Mouse (Mus musculus): ENCODE measurements at regions not wholly inside any gene's neighbourhood (a gene's known extent, or its start where the extent isn't known, plus 50 kb on each side); places are given as distances from the start of the nearest gene placed in this dataset.
A peak's percentile ranks its signal among the peaks of the same experiment; 100 is the strongest.

DNA sequence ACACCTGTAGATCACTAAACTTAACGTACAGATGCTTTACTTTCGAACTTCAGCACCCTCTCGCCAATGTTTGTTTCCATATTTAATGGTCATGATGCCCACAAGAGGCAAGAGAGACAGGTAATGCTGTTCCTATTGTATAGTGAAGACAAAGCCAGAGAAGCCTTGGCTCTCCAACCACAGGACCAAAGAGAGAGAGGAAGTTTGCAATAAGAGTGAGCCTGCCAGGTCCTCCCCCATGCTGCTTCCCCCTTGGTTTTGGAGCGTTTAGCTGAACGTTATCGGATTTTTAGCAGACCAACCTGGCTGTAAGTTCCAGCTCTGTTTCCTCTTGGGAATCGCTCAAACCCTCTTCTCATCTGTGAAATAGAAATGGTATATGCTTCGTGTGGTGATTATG, 150.1 kb upstream of the Bmper start:
- H3K9ac ChIP-seq (replicated peaks), result no peak overlapping the region
- 0 out of 2 replicates have a peak, but pooled peaks cover 4% of the 10 kb centered on the region for H3K4me1 ChIP-seq (replicated peaks)
- no peaks in the 10 kb centered on the region for H3K36me3 ChIP-seq
- ATAC-seq, result no peak
- H3K9me3 ChIP-seq, result no peaks in the 10 kb centered on the region
- H3K4me3 ChIP-seq (replicated peaks), result no peak overlapping the region
- H3K27me3 ChIP-seq, result peaks cover 14% of the 10 kb centered on the region
- WGBS, result 89% methylated on average over 8 of the region's 8 CpGs
- H3K4me2 ChIP-seq (replicated peaks), result no peak overlapping the region
- H3K27ac ChIP-seq, result no peak overlapping the region

- peak; percentile 95 for ATAC-seq
- WGBS, result 8% methylated on average over 17 of the region's 17 CpGs
- H3K9ac ChIP-seq (replicated peaks), result no peak overlapping the region; the same call in 1 of the 2 replicates
- peak overlapping the region; percentile 79 for H3K27ac ChIP-seq
- no peaks in the 10 kb centered on the region for H3K36me3 ChIP-seq
- no peak overlapping the region for H3K4me3 ChIP-seq (replicated peaks)
- peaks cover 14% of the 10 kb centered on the region for H3K4me1 ChIP-seq (replicated peaks)
- H3K9me3 ChIP-seq, result no peaks in the 10 kb centered on the region
- no peaks in the 10 kb centered on the region; the same call in 1 of the 2 replicates for H3K27me3 ChIP-seq
- peak overlapping the region; percentile 42 for H3K4me2 ChIP-seq (replicated peaks)
Measured at GRCm38 (mm10) chr9:23083562-23083961, 139.3 kb upstream of the Bmper start.

GRCm38 (mm10) chr9:23089339-23089738, 133.5 kb upstream of the Bmper start:
- H3K9me3 ChIP-seq, result no peaks in the 10 kb centered on the region
- H3K9ac ChIP-seq (replicated peaks), result no peak overlapping the region
- ATAC-seq, result no peak
- H3K4me3 ChIP-seq (replicated peaks), result no peak overlapping the region
- no peaks in the 10 kb centered on the region for H3K36me3 ChIP-seq
- H3K4me1 ChIP-seq (replicated peaks), result no peaks in the 10 kb centered on the region; the same call in 1 of the 2 replicates
- WGBS, result 82% methylated on average over 2 of the region's 2 CpGs
- no peak overlapping the region for H3K27ac ChIP-seq
- no peak overlapping the region for H3K4me2 ChIP-seq (replicated peaks)
- H3K27me3 ChIP-seq, result no peaks in the 10 kb centered on the region

- Histone ChIP-seq H3K27me3 (peaks cover 2% of the 10 kb centered on the region; the same call in 1 of the 2 replicates), H3K27ac (no peak overlapping the region), H3K9me3 (no peaks in the 10 kb centered on the region), H3K4me2 (replicated peaks) (no peak overlapping the region), H3K36me3 (no peaks in the 10 kb centered on the region), H3K4me1 (replicated peaks) (no peaks in the 10 kb centered on the region), H3K9ac (replicated peaks) (no peak overlapping the region), H3K4me3 (replicated peaks) (no peak overlapping the region)
- ATAC-seq, result no peak
- WGBS, result 81% methylated on average over 11 of the region's 11 CpGs
Measured at GRCm38 (mm10) chr9:23097134-23097789, 125.6 kb upstream of the Bmper start.

DNA sequence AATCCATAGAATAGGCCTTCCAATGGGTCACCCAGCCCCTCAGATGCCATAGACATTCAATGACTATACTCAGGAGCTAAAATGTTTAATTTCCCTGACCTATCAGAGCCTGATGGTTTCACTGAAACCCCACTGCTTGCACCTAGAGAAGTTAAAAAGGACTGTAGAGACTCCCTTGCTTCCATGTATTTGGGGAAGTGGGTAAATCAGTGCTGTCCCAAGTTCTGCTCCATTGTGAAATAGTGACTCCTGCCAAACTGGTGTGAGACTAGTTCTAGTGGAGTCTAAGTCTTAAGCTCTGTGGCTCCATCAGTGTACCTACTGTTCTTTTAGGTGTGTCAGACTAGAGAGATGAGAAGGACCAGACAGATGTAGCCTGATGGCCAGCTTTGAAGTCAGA, 121.3 kb upstream of the Bmper start:
- H3K27ac ChIP-seq, result no peak overlapping the region
- no peak overlapping the region for H3K4me3 ChIP-seq (replicated peaks)
- H3K9ac ChIP-seq (replicated peaks), result no peak overlapping the region
- H3K4me1 ChIP-seq (replicated peaks), result no peaks in the 10 kb centered on the region
- no peak for ATAC-seq
- H3K4me2 ChIP-seq (replicated peaks), result no peak overlapping the region
- no peaks in the 10 kb centered on the region for H3K36me3 ChIP-seq
- H3K9me3 ChIP-seq, result no peaks in the 10 kb centered on the region
- peaks cover 2% of the 10 kb centered on the region; the same call in 1 of the 2 replicates for H3K27me3 ChIP-seq

- H3K4me3 ChIP-seq (replicated peaks), result no peak overlapping the region
- H3K4me2 ChIP-seq (replicated peaks), result no peak overlapping the region
- H3K27me3 ChIP-seq, result no peaks in the 10 kb centered on the region
- no peaks in the 10 kb centered on the region for H3K4me1 ChIP-seq (replicated peaks)
- peak; percentile 53; the same call in 1 of the 2 replicates for ATAC-seq
- no peak overlapping the region for H3K27ac ChIP-seq
- no peaks in the 10 kb centered on the region for H3K36me3 ChIP-seq
- H3K9me3 ChIP-seq, result no peaks in the 10 kb centered on the region
- H3K9ac ChIP-seq (replicated peaks), result no peak overlapping the region
- 79% methylated on average over 9 of the region's 9 CpGs for WGBS
Measured at GRCm38 (mm10) chr9:23101990-23102796, 120.7 kb upstream of the Bmper start.

GRCm38 (mm10) chr9:23111500-23111899, 111.4 kb upstream of the Bmper start:
- Histone ChIP-seq H3K27me3 (no peaks in the 10 kb centered on the region), H3K4me1 (replicated peaks) (no peaks in the 10 kb centered on the region), H3K4me2 (replicated peaks) (no peak overlapping the region), H3K9me3 (no peaks in the 10 kb centered on the region), H3K36me3 (no peaks in the 10 kb centered on the region), H3K27ac (no peak overlapping the region), H3K4me3 (replicated peaks) (no peak overlapping the region), H3K9ac (replicated peaks) (no peak overlapping the region)
- no peak for ATAC-seq
- WGBS, result 76% methylated on average over 6 of the region's 6 CpGs

DNA sequence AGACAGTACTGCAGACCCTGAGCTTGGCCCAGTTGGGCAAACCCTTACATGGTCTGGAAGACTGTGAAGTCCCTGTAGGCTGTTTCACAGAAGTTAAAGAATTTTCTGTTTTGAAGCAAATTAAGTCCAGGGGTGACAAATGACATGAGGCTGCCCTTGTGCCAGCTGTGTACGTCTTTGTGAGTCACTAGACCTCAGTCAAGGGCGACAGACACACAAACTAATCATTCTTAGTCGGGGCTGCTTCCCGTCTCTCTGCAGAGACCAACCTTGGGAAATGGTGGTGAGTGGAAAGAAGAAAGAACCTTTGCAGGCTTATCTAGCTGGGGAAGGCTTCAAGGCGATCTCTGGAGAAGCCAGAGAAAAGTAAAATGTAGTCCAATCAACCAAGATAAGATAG, 107.8 kb upstream of the Bmper start:
- ATAC-seq, result no peak
- 83% methylated on average over 5 of the region's 5 CpGs for WGBS
- Histone ChIP-seq H3K4me2 (replicated peaks) (no peak overlapping the region), H3K4me1 (replicated peaks) (no peaks in the 10 kb centered on the region), H3K4me3 (replicated peaks) (no peak overlapping the region), H3K9ac (replicated peaks) (no peak overlapping the region), H3K27me3 (no peaks in the 10 kb centered on the region), H3K27ac (no peak overlapping the region), H3K9me3 (no peaks in the 10 kb centered on the region), H3K36me3 (no peaks in the 10 kb centered on the region)

DNA sequence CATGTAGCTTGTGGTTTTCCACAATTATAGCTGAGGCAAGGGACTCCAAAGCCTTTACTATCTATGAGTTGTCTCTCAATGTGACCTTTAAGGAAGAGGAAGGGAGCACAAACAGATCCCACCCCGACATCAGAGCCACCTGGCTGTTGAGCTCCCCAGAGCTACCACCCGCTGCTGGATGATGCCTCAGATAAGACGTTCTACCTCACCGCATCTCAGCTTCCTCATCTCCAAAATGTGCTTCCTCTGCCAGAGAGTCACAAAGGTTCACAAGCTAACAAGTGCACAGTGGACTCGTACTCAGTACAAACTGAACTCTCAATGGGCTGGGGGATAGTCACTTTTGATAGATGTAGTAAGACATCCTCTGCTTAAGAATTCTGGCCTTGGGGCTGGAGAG, 107.3 kb upstream of the Bmper start:
- H3K27me3 ChIP-seq, result no peaks in the 10 kb centered on the region
- H3K9me3 ChIP-seq, result no peaks in the 10 kb centered on the region
- no peak overlapping the region for H3K4me2 ChIP-seq (replicated peaks)
- no peak overlapping the region for H3K4me3 ChIP-seq (replicated peaks)
- no peak for ATAC-seq
- 87% methylated on average over 5 of the region's 5 CpGs for whole genome bisulfite sequencing
- no peak overlapping the region for H3K27ac ChIP-seq
- H3K4me1 ChIP-seq (replicated peaks), result no peaks in the 10 kb centered on the region
- no peaks in the 10 kb centered on the region for H3K36me3 ChIP-seq
- H3K9ac ChIP-seq (replicated peaks), result no peak overlapping the region

DNA sequence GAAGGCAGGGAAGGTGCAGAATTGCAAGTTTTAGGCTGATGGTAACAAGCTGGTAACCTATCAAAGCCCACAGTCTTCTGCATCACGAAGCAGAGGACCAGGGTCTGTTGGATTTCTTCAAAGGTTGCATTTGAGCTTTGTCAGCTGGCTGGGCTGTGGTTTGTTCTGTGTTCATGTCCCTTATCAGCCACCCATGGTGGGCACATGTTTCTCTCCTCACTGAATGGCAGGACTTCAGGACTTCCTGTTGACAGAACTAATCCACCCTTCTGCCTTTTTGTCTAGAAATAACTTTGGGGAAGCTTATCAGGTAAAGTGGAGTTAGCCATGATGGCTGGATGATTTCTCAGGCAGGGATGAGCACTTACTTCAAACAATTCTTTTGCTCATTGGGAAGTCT, 106.6 kb upstream of the Bmper start:
- H3K27ac ChIP-seq, result no peak overlapping the region
- no peak overlapping the region for H3K4me3 ChIP-seq (replicated peaks)
- no peak overlapping the region for H3K9ac ChIP-seq (replicated peaks)
- H3K4me1 ChIP-seq (replicated peaks), result no peaks in the 10 kb centered on the region
- ATAC-seq, result no peak
- H3K4me2 ChIP-seq (replicated peaks), result no peak overlapping the region
- no peaks in the 10 kb centered on the region for H3K27me3 ChIP-seq
- H3K9me3 ChIP-seq, result no peaks in the 10 kb centered on the region
- H3K36me3 ChIP-seq, result no peaks in the 10 kb centered on the region
- WGBS, result 81% methylated on average over 1 of the region's 1 CpGs

- WGBS, result 84% methylated on average over 4 of the region's 4 CpGs
- H3K36me3 ChIP-seq, result no peaks in the 10 kb centered on the region
- H3K4me2 ChIP-seq (replicated peaks), result no peak overlapping the region
- no peak for ATAC-seq
- H3K4me3 ChIP-seq (replicated peaks), result no peak overlapping the region
- H3K9ac ChIP-seq (replicated peaks), result no peak overlapping the region
- H3K9me3 ChIP-seq, result no peaks in the 10 kb centered on the region
- no peaks in the 10 kb centered on the region for H3K27me3 ChIP-seq
- H3K27ac ChIP-seq, result no peak overlapping the region
- no peaks in the 10 kb centered on the region for H3K4me1 ChIP-seq (replicated peaks)
Measured at GRCm38 (mm10) chr9:23119811-23120210, 103.1 kb upstream of the Bmper start.

- H3K4me3 ChIP-seq (replicated peaks), result no peak overlapping the region
- no peak for ATAC-seq
- no peaks in the 10 kb centered on the region for H3K27me3 ChIP-seq
- H3K27ac ChIP-seq, result no peak overlapping the region
- no peak overlapping the region for H3K4me2 ChIP-seq (replicated peaks)
- H3K36me3 ChIP-seq, result no peaks in the 10 kb centered on the region
- no peak overlapping the region for H3K9ac ChIP-seq (replicated peaks)
- H3K4me1 ChIP-seq (replicated peaks), result peaks cover 7% of the 10 kb centered on the region
- no peaks in the 10 kb centered on the region for H3K9me3 ChIP-seq
- 93% methylated on average over 2 of the region's 2 CpGs for WGBS
Measured at GRCm38 (mm10) chr9:23120814-23121213, 102.1 kb upstream of the Bmper start.

Measured in midbrain, embryonic 13.5 days (tissue).